Mouse (Mus musculus): Measurements from ENCODE around the gene Scp2d1.

DNA sequence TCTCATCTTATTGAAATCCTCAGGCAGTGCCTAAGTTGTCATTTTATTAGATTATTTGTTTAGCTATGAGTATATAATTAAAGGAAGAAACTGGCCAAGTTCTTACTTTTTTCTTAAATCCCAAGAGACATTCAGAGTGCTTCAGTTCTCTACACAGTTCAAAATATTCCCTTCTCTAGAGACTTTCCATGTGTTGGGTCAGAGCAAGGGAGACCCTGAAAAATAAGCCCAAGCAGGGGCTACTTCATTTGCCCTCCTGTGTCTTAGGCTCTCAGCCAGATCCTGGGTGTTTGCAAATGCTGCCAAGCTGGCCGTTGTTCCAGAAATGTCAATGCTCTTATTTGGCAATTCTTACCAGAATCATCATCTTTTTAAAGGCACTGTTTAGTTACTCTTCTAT, 40.3 kb upstream of the Scp2d1 start:
- TF ChIP-seq CTCF (IDR thresholded peaks at IDR 0.05; ENCODE audit: low read depth, low read length): no peak
- no peak for TF ChIP-seq POLR2A (IDR thresholded peaks at IDR 0.05; ENCODE audit: extremely low read depth, insufficient read depth, low read length)
